Mouse (Mus musculus) olfactory bulb, adult 2 months (tissue): ENCODE measurements around the gene Pde2a.

Source experiments
- CTCF ChIP-seq: fragments of 200-500 bp; IDR thresholded peaks from 2 replicates; pipeline ENCODE4 v1.5.1; 2012; ENCODE audit warnings: low read depth, mild to moderate bottlenecking, low read length, moderate library complexity; ENCODE audit not compliant: insufficient read depth
- POLR2A ChIP-seq: fragments of 200-500 bp; IDR thresholded peaks from 2 replicates; pipeline ENCODE4 v1.6.1; 2012; ENCODE audit warnings: mild to moderate bottlenecking, low read depth, low read length, moderate library complexity; ENCODE audit not compliant: insufficient read depth

DNA sequence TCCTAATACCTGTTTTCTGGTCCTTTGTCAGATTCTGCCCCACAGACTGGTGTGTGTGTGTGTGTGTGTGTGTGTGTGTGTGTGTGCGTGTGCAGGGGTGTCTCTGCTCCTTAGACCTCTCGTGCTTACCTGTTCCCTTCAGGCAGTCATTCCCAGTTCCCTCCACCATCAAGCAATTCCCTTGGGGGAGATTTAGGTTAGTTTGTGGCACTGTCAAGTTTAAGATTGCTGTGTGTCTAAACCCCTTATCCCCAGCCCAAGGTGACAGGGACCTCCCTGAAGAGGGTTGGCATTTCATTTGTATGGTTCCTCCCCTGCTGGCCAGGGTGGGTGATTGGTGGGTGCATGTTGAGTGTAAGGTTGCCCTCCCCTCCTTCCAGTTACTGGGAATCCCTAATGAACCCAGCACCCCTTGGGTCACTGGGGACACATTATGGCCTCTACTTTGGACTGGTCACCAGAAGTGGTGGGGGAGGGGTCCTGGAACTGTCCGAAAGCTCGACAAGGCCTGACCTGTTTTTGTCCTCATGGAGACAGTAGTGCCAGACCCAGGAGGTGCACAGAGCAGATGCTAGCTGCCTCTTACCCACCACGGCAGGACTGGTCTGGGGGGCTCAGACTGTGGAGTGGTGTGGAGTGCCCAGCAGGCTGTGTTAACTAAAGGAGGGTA lies 42.6 kb upstream of the Pde2a start:
- TF ChIP-seq POLR2A (no peak), CTCF (no peak)
